In the genomic region with DNA sequence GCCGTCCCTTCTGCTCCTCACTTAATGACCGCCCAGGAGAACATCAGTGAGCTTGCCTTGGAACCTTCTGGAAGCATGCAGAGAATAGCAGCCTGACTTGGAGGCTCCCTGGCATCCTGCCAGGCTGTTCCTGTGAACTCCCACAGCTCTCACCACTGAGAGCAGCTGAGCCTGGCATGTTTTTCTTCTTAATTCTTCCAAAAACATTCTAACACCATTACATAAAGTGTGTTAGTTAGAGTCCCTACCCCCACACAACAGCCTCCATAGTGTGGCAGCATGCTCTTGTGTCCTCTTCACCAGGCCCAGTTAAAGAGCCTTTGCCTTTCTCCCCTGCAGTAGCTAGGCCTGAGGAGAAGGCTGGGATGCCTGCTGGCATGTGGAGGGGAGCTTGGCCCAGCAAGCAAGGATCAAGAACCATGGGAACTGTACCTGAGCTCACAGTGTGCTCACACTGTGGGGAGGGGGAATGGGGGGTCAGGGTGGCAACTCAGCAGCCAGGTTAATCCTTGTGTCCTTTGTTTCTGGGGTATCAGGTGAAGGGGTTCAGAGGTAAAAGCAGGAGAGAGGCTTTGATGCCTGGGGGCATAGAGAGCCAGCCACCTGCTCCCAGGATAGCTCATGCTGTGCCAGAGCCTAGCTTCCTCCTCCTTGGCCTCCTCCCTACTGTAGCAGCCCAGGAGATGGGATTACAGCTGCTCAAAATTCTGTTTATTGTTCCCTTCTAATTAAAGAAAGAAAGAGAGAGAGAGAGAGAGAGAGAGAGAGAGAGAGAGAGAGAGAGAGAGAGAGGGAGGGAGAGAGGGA, we compare ENCODE assay signal across 8 mouse cellular contexts. TPM values are rescaled to one million over a fixed set of nuclear protein-coding genes. Genes with fewer than 3 reads are reported as not detected.
A peak's percentile ranks its signal among the peaks of the same experiment; 100 is the strongest.
DNase-seq lines count a peak whose midpoint lies in the region; ATAC-seq lines count a peak whose summit lies in the region.

No protein-coding gene starts in this region.

- H3K4me3 ChIP-seq in limb, embryonic 12.5 days (replicated peaks): no peak overlapping the region
- no peak overlapping the region for H3K4me3 ChIP-seq in limb, embryonic 10.5 days

- H3K4me1 ChIP-seq in limb, embryonic 12.5 days (replicated peaks): peaks cover 14% of the 10 kb centered on the region
- peaks cover 12% of the 10 kb centered on the region for H3K4me1 ChIP-seq in limb, embryonic 10.5 days

- peak overlapping the region; percentile 68; the same call in 1 of the 2 replicates for H3K27ac ChIP-seq in limb, embryonic 12.5 days
- H3K27ac ChIP-seq in limb, embryonic 10.5 days: no peak overlapping the region

- 0 out of 2 replicates have a peak, but pooled peaks cover 6% of the 10 kb centered on the region for H3K27me3 ChIP-seq in limb, embryonic 12.5 days
- peaks cover 4% of the 10 kb centered on the region; the same call in 1 of the 2 replicates for H3K27me3 ChIP-seq in limb, embryonic 10.5 days (ENCODE audit: low read depth, poor library complexity, severe bottlenecking)

- ATAC-seq in limb, embryonic 12.5 days (ENCODE audit: insufficient number of reproducible peaks, insufficient read depth, low FRiP score, low TSS enrichment, low read depth): no peak
- no peak for ATAC-seq in activated CD4-positive, CD25-positive, alpha-beta regulatory T cell, adult 4 months

- H3K4me2 ChIP-seq in limb, embryonic 12.5 days: no peak overlapping the region

- no peaks in the 10 kb centered on the region for H3K36me3 ChIP-seq in limb, embryonic 12.5 days
- no peaks in the 10 kb centered on the region for H3K36me3 ChIP-seq in limb, embryonic 10.5 days

- H3K9ac ChIP-seq in limb, embryonic 12.5 days (replicated peaks): no peak overlapping the region

- no peaks in the 10 kb centered on the region for H3K9me3 ChIP-seq in limb, embryonic 12.5 days
- H3K9me3 ChIP-seq in limb, embryonic 10.5 days (replicated peaks): no peaks in the 10 kb centered on the region

- 70% methylated on average over 2 of the region's 2 CpGs for WGBS in limb, embryonic 12.5 days
- 68% methylated on average over 2 of the region's 2 CpGs for WGBS in limb, embryonic 10.5 days

- DNase-seq in limb, embryonic 10.5 days (ENCODE audit: low spot score): no peak
- peak; percentile 77 for DNase-seq in cerebellum, adult 11 months
- DNase-seq in frontal cortex, postnatal 25 days (ENCODE audit: low spot score in 2 of 2): peak; percentile 65 to 80
- DNase-seq in kidney, postnatal 4 days: peak; percentile 82 to 87
- peak; percentile 47 to 70 for DNase-seq in lung, postnatal 4 days
- no peak for DNase-seq in B cell, adult 2 months

RNA-seq across cellular contexts. Expression of a gene that starts 7.3 kb away (rescaled TPM):
- 0.45 and 0.55 TPM in 2 replicates for polyA plus RNA-seq in limb, embryonic 12.5 days (2016; fragmentation: Nextera tagmentation; extraction: Ambion mirVana)
- 0.85 and 1.2 TPM in 2 replicates for polyA plus RNA-seq in limb, embryonic 10.5 days (2016; fragmentation: Nextera tagmentation; extraction: Ambion mirVana)
- polyA plus RNA-seq in activated CD4-positive, CD25-positive, alpha-beta regulatory T cell, adult 4 months (2017; shearing (Covaris generic)): not detected

RNA-seq across cellular contexts. Expression of a gene that starts 11.8 kb away (rescaled TPM):
- polyA plus RNA-seq in limb, embryonic 12.5 days (2016; fragmentation: Nextera tagmentation; extraction: Ambion mirVana): 104 and 111 TPM in 2 replicates
- 78.2 and 89.8 TPM in 2 replicates for polyA plus RNA-seq in limb, embryonic 10.5 days (2016; fragmentation: Nextera tagmentation; extraction: Ambion mirVana)
- 10 to 100 TPM; 41.0 to 47.1 TPM for polyA plus RNA-seq in activated CD4-positive, CD25-positive, alpha-beta regulatory T cell, adult 4 months (2017; shearing (Covaris generic))

RNA-seq across cellular contexts. Expression of a gene that starts 34.2 kb away (rescaled TPM):
- 72.0 and 75.6 TPM in 2 replicates for polyA plus RNA-seq in limb, embryonic 12.5 days (2016; fragmentation: Nextera tagmentation; extraction: Ambion mirVana)
- 47.8 and 58.9 TPM in 2 replicates for polyA plus RNA-seq in limb, embryonic 10.5 days (2016; fragmentation: Nextera tagmentation; extraction: Ambion mirVana)
- 10 to 100 TPM; 67.5 to 70.8 TPM for polyA plus RNA-seq in activated CD4-positive, CD25-positive, alpha-beta regulatory T cell, adult 4 months (2017; shearing (Covaris generic))

RNA-seq across cellular contexts. Expression of a gene that starts 44.9 kb away (rescaled TPM):
- polyA plus RNA-seq in limb, embryonic 12.5 days (2016; fragmentation: Nextera tagmentation; extraction: Ambion mirVana): 88.9 and 92.2 TPM in 2 replicates
- 83.6 and 84.0 TPM in 2 replicates for polyA plus RNA-seq in limb, embryonic 10.5 days (2016; fragmentation: Nextera tagmentation; extraction: Ambion mirVana)
- polyA plus RNA-seq in activated CD4-positive, CD25-positive, alpha-beta regulatory T cell, adult 4 months (2017; shearing (Covaris generic)): 10 to 100 TPM; 16.6 to 21.2 TPM

Comparison
In these comparisons a context has a peak if more than half of its experiments do, and no peak if none do; other contexts are left out.
1. DNase-seq: peak in cerebellum, adult 11 months (single experiment), frontal cortex, postnatal 25 days (2 of 2), kidney, postnatal 4 days (2 of 2) and lung, postnatal 4 days (2 of 2); none in limb, embryonic 10.5 days (single experiment) and B cell, adult 2 months (0 of 2).